Mouse (Mus musculus) embryonic fibroblast, embryonic 13.5 days (primary cell): ENCODE data around the gene Cep63. TPM values are rescaled to one million over a fixed set of nuclear protein-coding genes. Genes with fewer than 3 reads are reported as not detected.

Experiments
- H3K27ac ChIP-seq: 2 replicates; pipeline ENCODE4 v1.5.1; 2012; ENCODE audit warnings: low read length, control low read depth, inconsistent platforms; ENCODE audit not compliant: insufficient read depth
- H3K4me1 ChIP-seq: 2 replicates; pipeline ENCODE4 v1.6.1; 2011; ENCODE audit warnings: low read length; ENCODE audit not compliant: control insufficient read depth, insufficient read depth
- H3K4me3 ChIP-seq: 2 replicates; pipeline ENCODE4 v1.5.1; 2011; ENCODE audit warnings: mild to moderate bottlenecking, control low read depth, low read length; ENCODE audit not compliant: insufficient read depth
- CTCF ChIP-seq: IDR thresholded peaks from 2 replicates; pipeline ENCODE4 v1.5.1; 2011; ENCODE audit warnings: mild to moderate bottlenecking, control low read depth, low read length, moderate library complexity, borderline replicate concordance; ENCODE audit not compliant: insufficient read depth
- POLR2A ChIP-seq: IDR thresholded peaks from 2 replicates; pipeline ENCODE4 v1.6.1; 2011; ENCODE audit warnings: low read depth, mild to moderate bottlenecking, control low read depth, low read length, moderate library complexity
- polyA plus RNA-seq: library from polyadenylated mRNA; stranded (reverse); fragments of >200 nt; gene quantifications from 2 replicates; pipeline ENCODE4 v1.2.4, GENCODE M21; 2011; ENCODE audit warnings: low read depth; ENCODE audit not compliant: missing spikeins, insufficient read length

Gene Cep63
- polyA plus RNA-seq, 1 experiment = 22.8 TPM

DNA sequence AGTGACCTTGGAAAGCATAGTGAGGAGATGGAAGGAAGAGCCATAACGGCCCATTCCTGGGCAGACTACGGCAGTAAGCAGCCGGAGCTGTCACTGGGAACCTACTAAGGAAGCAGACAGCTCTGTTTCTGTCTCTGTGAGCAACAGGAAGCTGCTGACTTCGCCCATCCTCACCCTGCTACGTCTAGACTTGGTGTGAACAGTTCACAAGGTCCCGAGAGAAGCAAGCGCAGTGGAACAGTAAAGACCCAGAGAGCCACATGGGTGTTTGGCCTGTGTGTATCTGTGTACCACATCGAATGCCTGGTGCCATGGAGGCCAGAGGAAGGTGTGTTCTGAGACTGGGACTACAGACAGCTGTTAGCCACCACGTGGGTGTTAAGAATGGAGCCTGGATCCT, 10.1 kb downstream of the Cep63 start:
- no peak overlapping the region for H3K4me3 ChIP-seq
- H3K4me1 ChIP-seq = 0 out of 2 replicates have a peak, but pooled peaks cover 1% of the 10 kb centered on the region

DNA sequence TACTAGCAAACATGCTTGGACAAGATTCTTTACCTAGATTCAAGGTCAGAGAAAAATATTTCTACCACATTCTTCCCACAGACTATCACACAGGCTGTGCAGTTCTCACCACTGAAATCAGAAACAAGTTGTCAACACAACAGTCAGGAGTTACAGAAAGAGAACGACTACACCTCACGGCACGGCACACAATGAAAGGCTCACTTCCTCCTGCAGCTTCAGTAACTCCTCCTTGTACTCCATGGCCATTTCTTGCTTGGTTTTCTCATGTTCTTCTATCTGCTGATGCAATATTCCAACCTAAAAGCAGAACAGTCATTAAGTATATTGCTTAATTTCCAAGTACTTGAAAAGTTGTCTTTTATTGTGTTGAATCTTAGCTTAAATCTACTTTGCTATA, 11.3 kb downstream of the Cep63 start:
- no peaks in the 10 kb centered on the region for H3K4me1 ChIP-seq
- TF ChIP-seq POLR2A = no peak
- no peak for TF ChIP-seq CTCF
- no peak overlapping the region for H3K27ac ChIP-seq
- no peak overlapping the region for H3K4me3 ChIP-seq

More for the DNA sequence above, 10.1 kb downstream of the Cep63 start:
- no peak overlapping the region for H3K27ac ChIP-seq
- no peak for TF ChIP-seq CTCF
- no peak for TF ChIP-seq POLR2A

DNA sequence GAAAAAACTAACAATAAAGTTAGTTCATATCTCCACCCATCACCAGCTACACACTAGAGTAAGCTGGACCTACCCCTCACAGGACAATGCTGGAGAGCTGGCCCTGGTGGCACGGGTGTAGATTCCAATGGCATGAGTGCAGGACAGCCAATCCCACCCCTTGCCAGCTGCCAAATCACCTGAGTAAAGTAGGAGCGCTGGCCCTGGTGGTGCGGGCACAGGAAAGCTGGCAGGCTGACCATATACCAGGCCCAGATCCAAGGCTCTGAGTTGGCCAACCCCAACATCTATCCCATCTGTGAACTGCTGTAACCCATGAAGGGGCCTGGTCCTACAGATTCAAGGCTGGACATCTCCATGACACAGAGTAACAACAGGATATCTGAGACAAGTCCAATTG, 17.1 kb downstream of the Cep63 start:
- no peak for TF ChIP-seq CTCF
- TF ChIP-seq POLR2A = no peak
- Histone ChIP-seq H3K4me3 (no peak overlapping the region), H3K27ac (no peak overlapping the region), H3K4me1 (no peaks in the 10 kb centered on the region)

DNA sequence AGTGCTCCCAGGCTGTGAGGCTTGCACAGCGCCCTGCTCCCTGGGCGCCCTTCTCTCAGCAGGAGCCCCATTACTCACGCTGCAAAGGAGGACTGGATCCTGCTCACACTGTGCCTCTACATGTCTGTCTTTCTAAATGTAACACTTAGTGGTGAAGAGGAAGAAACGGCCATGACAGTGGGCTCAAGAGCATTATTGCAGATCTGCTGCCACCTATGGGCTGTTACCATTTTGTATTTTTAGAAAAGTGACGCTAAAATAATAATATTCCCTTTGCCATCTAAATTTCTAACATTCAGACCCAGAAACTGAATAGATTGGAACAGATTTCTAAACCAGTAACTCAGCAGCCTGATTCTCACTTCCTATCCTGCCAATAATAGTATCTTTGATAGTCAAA, 18.9 kb downstream of the Cep63 start:
- no peak for TF ChIP-seq CTCF
- no peak for TF ChIP-seq POLR2A
- no peak overlapping the region for H3K27ac ChIP-seq
- no peak overlapping the region for H3K4me3 ChIP-seq
- no peaks in the 10 kb centered on the region for H3K4me1 ChIP-seq

DNA sequence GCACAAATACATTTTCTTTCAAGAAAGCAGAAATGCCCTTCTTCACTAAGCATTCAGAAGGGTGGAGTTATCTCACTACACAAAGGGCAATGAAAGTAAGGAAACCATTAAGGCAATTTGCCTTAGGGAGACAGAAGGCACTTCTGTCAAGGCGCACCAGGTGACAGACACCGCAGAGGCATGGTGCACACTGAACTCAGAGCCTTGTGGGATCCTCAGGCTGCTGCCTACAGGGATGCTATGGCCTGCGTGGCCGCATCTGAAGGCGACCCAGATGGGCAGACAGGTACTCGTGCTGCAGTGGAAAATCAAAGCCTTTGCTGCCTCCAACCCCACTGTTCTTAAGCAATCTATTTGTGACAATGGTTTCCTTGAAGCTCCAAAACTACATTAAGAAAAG, 21.2 kb downstream of the Cep63 start:
- no peak overlapping the region for H3K4me3 ChIP-seq
- no peaks in the 10 kb centered on the region for H3K4me1 ChIP-seq
- H3K27ac ChIP-seq = no peak overlapping the region
- no peak for TF ChIP-seq POLR2A
- TF ChIP-seq CTCF = no peak

DNA sequence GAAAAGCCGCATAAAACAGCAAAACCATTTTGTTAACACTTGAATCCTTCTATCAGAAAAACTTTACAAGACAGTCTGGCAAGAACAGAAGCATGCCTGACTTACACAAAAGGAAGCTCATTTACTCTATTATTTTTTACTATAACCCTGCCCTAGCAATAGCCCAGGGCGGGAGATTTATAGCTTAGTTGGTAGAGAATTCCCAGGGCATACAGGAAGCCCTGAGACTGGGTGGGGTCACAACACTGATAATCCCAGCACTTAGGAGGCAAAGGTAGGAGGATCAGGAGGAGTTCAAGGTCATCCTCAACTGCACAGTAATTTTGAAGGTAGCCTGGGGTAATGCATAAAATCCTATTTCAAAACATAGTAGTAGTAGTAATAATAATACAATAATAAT, 24.7 kb downstream of the Cep63 start:
- H3K27ac ChIP-seq = no peak overlapping the region
- no peak for TF ChIP-seq CTCF
- no peak for TF ChIP-seq POLR2A
- no peaks in the 10 kb centered on the region for H3K4me1 ChIP-seq
- H3K4me3 ChIP-seq = no peak overlapping the region

DNA sequence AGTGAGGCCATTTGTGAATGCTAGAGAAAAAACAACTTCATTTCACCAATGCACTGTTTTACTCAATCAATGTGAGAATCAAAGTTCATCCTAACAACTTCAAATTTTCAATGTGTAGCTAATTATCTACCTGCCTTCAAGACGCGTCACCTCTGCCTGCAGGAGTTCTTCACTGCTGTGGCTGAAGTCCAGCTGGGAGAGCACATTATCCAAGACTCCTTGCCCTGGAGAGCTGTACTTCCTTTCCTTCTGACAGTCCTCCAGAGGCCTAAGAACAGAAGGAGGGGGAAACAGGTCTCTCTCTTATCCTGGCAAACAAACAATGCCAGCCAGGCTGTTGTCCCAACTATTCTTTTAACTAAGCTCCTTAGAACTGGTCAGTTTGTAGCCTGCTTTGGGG, 25.1 kb downstream of the Cep63 start:
- no peak overlapping the region for H3K4me3 ChIP-seq
- no peak for TF ChIP-seq CTCF
- no peak for TF ChIP-seq POLR2A
- H3K27ac ChIP-seq = no peak overlapping the region
- no peaks in the 10 kb centered on the region for H3K4me1 ChIP-seq

DNA sequence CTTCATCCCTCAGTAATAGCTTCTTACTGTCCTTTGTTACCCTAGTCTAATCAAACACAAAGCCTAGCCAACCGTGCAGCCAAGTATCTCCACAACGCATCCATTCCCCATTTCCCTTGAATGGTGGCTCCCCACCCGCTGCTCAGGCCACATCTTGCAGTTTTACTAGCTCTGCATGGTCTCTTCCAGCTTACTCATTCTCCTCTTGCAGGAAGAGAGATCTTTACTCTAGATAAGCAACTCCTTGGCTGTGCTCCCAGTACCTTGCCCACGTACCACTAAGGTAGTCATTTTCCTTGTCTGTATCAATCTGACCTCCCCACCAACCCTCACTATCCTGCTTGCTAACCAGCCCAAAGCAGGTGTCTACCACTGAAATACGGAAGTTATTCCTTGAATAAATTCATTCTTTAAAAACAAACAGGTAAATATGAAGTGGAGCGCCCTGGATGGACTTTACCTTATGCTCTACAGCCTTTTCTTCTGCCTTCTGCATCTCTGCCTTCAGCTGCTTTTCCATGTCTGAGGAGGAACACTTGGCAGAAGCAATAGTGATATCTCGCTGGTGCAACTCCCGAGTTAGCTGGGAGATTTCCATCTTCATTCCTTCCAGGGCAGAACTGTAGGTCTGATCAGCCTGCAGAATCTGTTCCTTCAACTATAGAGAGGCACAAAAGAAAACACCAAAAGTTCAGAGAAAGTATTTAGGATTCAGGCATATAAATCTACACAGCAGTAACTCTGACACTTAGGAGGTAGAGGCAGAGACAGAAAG, 30.5 kb downstream of the Cep63 start:
- H3K4me3 ChIP-seq = no peak overlapping the region
- TF ChIP-seq POLR2A (no peak), CTCF (no peak)
- H3K4me1 ChIP-seq = no peaks in the 10 kb centered on the region
- H3K27ac ChIP-seq = no peak overlapping the region

DNA sequence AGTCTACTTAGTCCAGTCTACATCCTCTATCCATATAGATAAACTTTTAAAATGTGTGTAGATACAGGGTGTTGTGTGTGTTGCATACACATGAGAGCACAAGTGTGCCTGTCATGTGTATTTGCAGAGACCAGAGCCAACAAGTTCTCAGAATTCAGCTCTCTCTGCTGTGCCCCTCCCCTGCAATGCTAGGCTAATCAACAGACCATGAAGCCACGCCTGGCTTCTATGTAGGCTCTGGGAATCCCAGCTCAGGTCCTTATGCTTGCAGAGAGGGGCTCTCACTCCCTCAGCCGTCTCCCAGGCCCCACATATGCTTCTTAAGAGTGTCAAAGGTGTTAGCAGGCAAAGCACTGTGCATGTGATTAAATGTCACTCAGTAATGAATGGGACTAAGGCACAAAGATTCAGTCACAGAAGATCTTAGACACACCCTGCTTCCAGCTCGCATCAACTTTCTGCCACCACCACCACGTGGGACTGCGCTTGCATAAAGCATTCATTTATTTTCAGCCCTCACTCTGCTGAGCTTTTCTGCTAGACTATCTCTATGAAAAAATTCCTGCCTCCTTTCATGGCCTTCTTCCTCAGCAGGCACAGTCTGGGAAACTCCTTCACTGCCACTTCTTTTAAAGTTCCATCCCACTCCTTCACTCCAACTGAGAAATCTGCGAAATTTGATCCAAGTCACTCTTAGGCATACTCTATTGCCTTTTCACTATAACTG, 31.5 kb downstream of the Cep63 start:
- TF ChIP-seq POLR2A = no peak
- no peak for TF ChIP-seq CTCF
- no peak overlapping the region for H3K27ac ChIP-seq
- H3K4me3 ChIP-seq = no peak overlapping the region
- H3K4me1 ChIP-seq = no peaks in the 10 kb centered on the region

DNA sequence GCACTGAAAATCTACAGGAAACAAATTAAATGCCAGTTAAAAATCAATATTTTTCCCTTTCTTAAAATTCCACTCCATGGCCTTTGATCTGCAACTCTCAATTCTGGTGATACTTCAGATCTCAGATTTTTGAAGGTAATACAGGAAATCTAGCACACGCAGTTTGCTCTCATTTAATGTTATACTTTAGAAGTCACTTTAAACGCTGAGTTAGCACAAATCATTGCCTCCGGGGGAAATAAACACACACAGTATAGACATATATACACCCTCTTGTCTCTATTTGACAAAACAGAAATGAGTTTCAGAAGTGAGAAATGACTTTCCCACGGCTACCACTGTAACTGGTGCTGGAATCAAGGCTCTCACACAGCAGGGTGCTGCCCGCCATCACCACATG, 39.0 kb downstream of the Cep63 start:
- no peaks in the 10 kb centered on the region for H3K4me1 ChIP-seq
- TF ChIP-seq CTCF (no peak), POLR2A (no peak)
- no peak overlapping the region for H3K27ac ChIP-seq
- no peak overlapping the region for H3K4me3 ChIP-seq
